ENCODE assay signal across 8 mouse cellular contexts in the genomic region with DNA sequence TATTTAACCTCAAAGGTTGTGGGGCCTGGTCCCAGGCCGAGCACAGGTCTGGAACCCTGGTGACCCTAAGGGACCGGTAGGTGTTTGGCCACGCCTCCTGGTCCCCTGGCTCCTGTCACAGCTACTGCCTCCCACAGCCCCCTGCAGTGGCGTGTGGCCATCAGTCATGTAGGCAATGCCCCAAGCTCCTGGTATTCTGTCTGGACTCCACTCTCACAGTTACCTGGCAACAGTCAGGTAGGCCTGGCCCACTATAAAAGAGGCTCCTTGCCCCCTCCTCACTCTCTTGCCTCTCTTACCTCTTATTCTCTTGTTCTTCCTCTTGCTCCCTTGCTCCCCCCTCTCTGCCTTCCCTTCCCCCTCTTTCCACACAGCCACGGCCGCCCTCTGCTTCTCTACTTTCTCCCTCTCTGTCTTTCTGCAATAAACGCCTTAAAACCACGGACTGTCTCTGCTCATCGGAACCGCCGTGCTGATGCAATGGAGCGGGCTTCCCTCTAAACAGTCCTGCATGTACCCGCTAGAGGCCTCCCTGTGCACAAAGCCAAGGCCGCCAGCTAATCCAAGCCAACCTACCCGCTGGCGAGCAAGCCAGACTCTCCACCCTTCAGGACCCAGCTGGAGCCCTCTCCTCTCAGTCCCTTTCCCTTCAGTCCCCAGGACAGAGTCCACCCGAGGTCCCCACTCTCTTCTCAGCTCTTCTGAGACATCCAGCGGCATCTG. TPM values are rescaled to one million over a fixed set of nuclear protein-coding genes. Genes with fewer than 3 reads are reported as not detected.
DNase-seq lines count a peak whose midpoint lies in the region; ATAC-seq and TF ChIP-seq lines count a peak whose summit lies in the region.

No protein-coding gene starts in this region.

- H3K4me2 ChIP-seq in liver, postnatal 0 days (ENCODE audit: low read depth, low read length): no peak overlapping the region
- H3K4me2 ChIP-seq in neural tube, embryonic 15.5 days: peak overlapping the region; percentile 40

- no peak overlapping the region for H3K4me3 ChIP-seq in cerebellum, adult 2 months (replicated peaks; ENCODE audit: insufficient read depth, low read depth, low read length)
- H3K4me3 ChIP-seq in layer of hippocampus, adult 2 months: no peak overlapping the region; the same call in 1 of the 2 replicates
- H3K4me3 ChIP-seq in liver, postnatal 0 days (ENCODE audit: low read depth, low read length): no peak overlapping the region
- no peak overlapping the region for H3K4me3 ChIP-seq in neural tube, embryonic 15.5 days (replicated peaks)

- peak; percentile 76 for ATAC-seq in frontal cortex, adult (ENCODE audit: low TSS enrichment)
- ATAC-seq in liver, postnatal 0 days: peak; percentile 58
- ATAC-seq in neural tube, embryonic 15.5 days (ENCODE audit: low FRiP score): peak; percentile 87
- ATAC-seq in activated CD4-positive, CD25-positive, alpha-beta regulatory T cell, adult 4 months: no peak

- intact Hi-C loops in heart, postnatal 36 days (cut with DNase I): loop anchor here (2.0 to 5.0 kb wide), 2 partner anchors 36 to 229 kb away; no protein-coding TSS in a partner anchor

- H3K9ac ChIP-seq in liver, postnatal 0 days (replicated peaks): no peak overlapping the region
- no peak overlapping the region for H3K9ac ChIP-seq in neural tube, embryonic 15.5 days (replicated peaks)

- TF ChIP-seq CTCF in cerebellum, adult 2 months (IDR thresholded peaks at IDR 0.05; ENCODE audit: borderline replicate concordance, insufficient read depth, low read depth, low read length): peak; percentile 18; the same call in 1 of the 2 replicates
- peak; percentile 80 for TF ChIP-seq CTCF in layer of hippocampus, adult 2 months (conservative IDR thresholded peaks at IDR 0.05)
- peak; percentile 55 for TF ChIP-seq CTCF in liver, postnatal 0 days (IDR thresholded peaks at IDR 0.05; ENCODE audit: low read depth)

- H3K9me3 ChIP-seq in liver, postnatal 0 days (ENCODE audit: low read length): no peaks in the 10 kb centered on the region
- H3K9me3 ChIP-seq in neural tube, embryonic 15.5 days (replicated peaks): no peaks in the 10 kb centered on the region

- WGBS in cerebellum, adult 2 months: 30% methylated on average over 18 of the region's 18 CpGs
- WGBS in liver, postnatal 0 days (ENCODE audit: insufficient replicate concordance): 37% methylated on average over 18 of the region's 18 CpGs
- 40% methylated on average over 18 of the region's 18 CpGs for WGBS in neural tube, embryonic 15.5 days

- no peaks in the 10 kb centered on the region for H3K36me3 ChIP-seq in liver, postnatal 0 days (replicated peaks; ENCODE audit: insufficient read depth, low read length)
- H3K36me3 ChIP-seq in neural tube, embryonic 15.5 days: no peaks in the 10 kb centered on the region

- no peak overlapping the region for H3K27ac ChIP-seq in cerebellum, adult 2 months (ENCODE audit: insufficient read depth, low read length)
- H3K27ac ChIP-seq in layer of hippocampus, adult 2 months: no peak overlapping the region
- no peak overlapping the region for H3K27ac ChIP-seq in liver, postnatal 0 days (ENCODE audit: low read depth)
- H3K27ac ChIP-seq in neural tube, embryonic 15.5 days (replicated peaks): peak overlapping the region; percentile 48

- DNase-seq in MN1 (ENCODE audit: low spot score): peak; percentile 59
- peak; percentile 39 to 51 for DNase-seq in cerebellum, adult 2 months
- peak; percentile 64 to 69 for DNase-seq in heart, postnatal 36 days
- DNase-seq in layer of hippocampus, adult 2 months (ENCODE audit: low spot score in 2 of 2): peak; percentile 54 to 63
- peak; percentile 44 for DNase-seq in liver, postnatal 0 days

- H3K27me3 ChIP-seq in cerebellum, adult 2 months (ENCODE audit: control insufficient read depth, insufficient read depth, low read length): no peaks in the 10 kb centered on the region
- no peaks in the 10 kb centered on the region for H3K27me3 ChIP-seq in liver, postnatal 0 days (ENCODE audit: insufficient read depth, low read length)
- no peaks in the 10 kb centered on the region for H3K27me3 ChIP-seq in neural tube, embryonic 15.5 days (replicated peaks)

- no peaks in the 10 kb centered on the region for H3K4me1 ChIP-seq in cerebellum, adult 2 months (ENCODE audit: control insufficient read depth, insufficient read depth, low read length)
- H3K4me1 ChIP-seq in liver, postnatal 0 days (ENCODE audit: insufficient read depth): no peaks in the 10 kb centered on the region; the same call in 1 of the 2 replicates
- H3K4me1 ChIP-seq in neural tube, embryonic 15.5 days: peaks cover 10% of the 10 kb centered on the region; the same call in 1 of the 2 replicates

- no peak for TF ChIP-seq EP300 in liver, postnatal 0 days (IDR thresholded peaks at IDR 0.05; ENCODE audit: low read depth)

- TF ChIP-seq POLR2A in cerebellum, adult 2 months (IDR thresholded peaks at IDR 0.05; ENCODE audit: borderline replicate concordance, insufficient read depth, low read length): no peak

RNA-seq across cellular contexts. Expression of a gene that starts 9.9 kb away (rescaled TPM):
- polyA plus RNA-seq in cerebellum, adult 2 months (2012; rRNA removed): 1.6 TPM in 2 replicates
- total RNA-seq in heart, postnatal 36 days (2021): 10 to 100 TPM; 35.4 to 37.8 TPM
- 1 to 10 TPM; 3.2 to 4.0 TPM for total RNA-seq in layer of hippocampus, adult 2 months (2021)
- polyA plus RNA-seq in liver, postnatal 0 days (2015; fragmentation: Nextera tagmentation; extraction: Ambion mirVana): 5.5 and 6.2 TPM in 2 replicates
- 3.3 and 7.8 TPM in 2 replicates for polyA plus RNA-seq in neural tube, embryonic 15.5 days (2015; fragmentation: Nextera tagmentation; extraction: Ambion mirVana)
- 10 to 100 TPM; 14.0 to 14.3 TPM for polyA plus RNA-seq in activated CD4-positive, CD25-positive, alpha-beta regulatory T cell, adult 4 months (2017; shearing (Covaris generic))

Comparison
In these comparisons a context has a peak if more than half of its experiments do, and no peak if none do; other contexts are left out.
1. CTCF ChIP-seq: peak in every context shown above with its lines; median percentile 80 in layer of hippocampus, adult 2 months; 55 in liver, postnatal 0 days; 18 in cerebellum, adult 2 months.